Mouse (Mus musculus) urinary bladder, postnatal 25 days (tissue): ENCODE measurements around the gene Sh3bgrl.
"Not testable (repeated sequence)": the region's sequence is repeated elsewhere in the genome, so short reads cannot be mapped to it uniquely, and the experiment has no call there.

Source experiments
- DNase-seq: peaks from one replicate; pipeline ENCODE4 v3.0.0; 2022; ENCODE audit warnings: low spot score

Gene Sh3bgrl

GRCm38 (mm10) chrX:109095245-109096242 lies at the start of gene Sh3bgrl:
TSS of gene Sh3bgrl (plus strand) at chrX:109095365.
- DNase-seq = peak; percentile 43

- no peak for DNase-seq
Observed at GRCm38 (mm10) chrX:109047773-109048172, 47.4 kb upstream of the Sh3bgrl start.

DNA sequence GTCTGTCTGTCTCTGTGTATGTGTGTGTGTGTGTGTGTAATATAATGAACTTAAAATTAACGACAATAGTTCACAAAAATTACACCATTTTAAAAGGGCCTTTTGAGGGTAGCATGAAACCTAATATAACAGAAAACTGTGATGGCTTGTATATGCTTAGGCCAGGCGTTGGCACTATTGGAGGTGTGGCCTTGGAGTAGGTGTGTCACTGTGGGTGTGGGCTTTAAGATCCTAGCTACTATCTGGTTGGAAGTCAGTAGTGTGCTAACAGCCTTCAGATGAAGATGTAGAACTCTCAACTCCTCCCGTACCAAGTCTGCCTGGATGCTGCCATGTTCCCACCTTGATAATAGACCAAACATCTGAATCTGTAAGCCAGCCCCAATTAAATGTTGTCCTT lies 23.4 kb upstream of the Sh3bgrl start:
- DNase-seq = no peak

GRCm38 (mm10) chrX:109075716-109076115 lies 19.4 kb upstream of the Sh3bgrl start:
- no peak for DNase-seq

DNA sequence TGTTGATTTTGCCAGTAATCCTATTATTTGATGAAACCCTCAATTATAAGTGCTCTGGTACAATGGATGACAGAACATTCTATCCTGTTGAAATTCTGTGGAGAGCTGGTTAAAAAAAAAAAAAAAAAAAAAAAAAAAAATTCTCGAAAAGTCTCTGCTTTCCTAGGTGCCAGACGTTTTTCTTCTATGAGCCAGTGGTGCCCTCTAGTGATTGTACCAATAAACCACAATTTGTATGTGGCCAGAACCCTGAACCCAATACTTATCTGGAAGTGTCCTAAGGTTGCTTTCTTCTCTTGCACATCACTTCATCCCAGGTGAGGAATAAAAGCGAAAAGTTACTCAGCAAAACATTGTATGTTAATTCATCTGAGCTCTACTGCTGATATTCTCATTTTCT lies 18.8 kb upstream of the Sh3bgrl start:
- no peak for DNase-seq

DNA sequence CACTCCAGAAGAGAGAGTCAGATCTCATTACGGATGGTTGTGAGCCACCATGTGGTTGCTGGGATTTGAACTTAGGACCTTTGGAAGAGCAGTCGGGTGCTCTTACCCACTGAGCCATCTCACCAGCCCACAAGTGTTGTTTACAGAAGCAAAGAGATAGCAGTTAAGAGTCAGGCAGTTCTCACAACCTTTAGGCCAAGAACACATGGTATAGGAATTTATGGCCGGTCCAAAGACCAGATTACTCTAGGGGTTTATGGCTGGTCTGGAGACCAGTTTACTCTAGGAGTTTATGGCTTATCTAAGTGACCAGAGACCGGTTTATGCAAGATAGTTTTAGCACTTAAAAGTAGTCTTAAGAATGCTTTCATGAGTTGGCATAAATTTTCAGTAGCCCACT lies 15.8 kb upstream of the Sh3bgrl start:
- not testable (repeated sequence) for DNase-seq

DNA sequence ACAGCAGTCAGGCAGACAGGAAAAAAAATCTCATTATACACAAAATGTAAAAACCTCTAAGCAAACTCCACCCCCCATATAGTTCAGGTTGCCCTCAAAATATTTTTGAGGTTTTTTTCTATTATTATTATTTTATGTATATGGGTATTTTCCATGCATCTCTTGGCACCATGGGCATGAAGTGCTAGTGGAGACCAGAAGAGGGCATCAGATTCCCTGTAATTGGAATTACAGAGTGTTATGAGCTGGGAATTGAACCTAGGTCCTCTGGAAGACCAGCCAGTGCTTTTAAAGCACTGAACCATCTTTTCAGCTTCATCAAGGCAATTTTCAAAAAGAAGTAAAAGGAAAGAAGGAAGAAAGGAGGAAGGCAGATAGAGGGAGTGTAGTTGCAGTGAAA lies 8.1 kb upstream of the Sh3bgrl start:
- no peak for DNase-seq

DNA sequence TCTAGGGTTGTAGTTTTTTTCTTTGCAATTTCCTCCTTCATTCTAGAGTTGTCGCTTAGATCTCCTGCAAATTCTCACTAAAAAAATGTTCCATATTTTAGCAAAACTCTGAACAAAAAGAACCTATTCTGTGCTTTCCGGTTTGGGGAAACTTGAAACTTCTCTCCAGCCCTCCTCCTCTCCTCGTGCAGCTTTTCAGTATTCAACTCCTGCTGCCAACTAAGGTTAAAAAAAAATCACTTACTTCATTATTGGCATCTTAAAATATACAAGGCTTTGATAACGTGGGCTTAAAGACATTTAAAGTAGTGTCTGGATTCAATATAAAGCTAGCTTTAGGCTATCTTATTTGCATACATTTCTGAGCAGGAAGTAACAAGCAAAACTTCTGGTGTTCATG lies 365 bp upstream of the Sh3bgrl start:
- no peak for DNase-seq

- DNase-seq = no peak
Observed at GRCm38 (mm10) chrX:109098511-109098910, 3.3 kb downstream of the Sh3bgrl start.

DNA sequence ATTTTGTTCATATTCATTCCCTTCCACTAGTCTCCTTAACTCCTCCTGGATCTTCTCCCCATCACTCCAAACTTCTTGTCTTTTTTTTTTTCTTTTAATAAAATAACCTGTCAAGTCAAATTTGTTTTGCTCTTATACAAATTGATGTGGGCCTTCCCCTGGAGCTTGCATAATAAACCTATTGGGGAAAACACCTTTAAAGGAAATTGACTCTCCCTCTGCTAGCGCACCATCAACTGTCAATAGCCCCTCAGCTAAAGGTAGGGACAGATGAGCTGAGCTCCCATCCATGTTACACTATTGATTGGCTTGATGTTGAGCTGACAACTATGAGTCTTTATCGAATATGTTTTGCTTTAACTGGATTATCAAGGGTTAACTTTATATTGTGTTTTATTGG lies 5.3 kb downstream of the Sh3bgrl start:
- no peak for DNase-seq

DNA sequence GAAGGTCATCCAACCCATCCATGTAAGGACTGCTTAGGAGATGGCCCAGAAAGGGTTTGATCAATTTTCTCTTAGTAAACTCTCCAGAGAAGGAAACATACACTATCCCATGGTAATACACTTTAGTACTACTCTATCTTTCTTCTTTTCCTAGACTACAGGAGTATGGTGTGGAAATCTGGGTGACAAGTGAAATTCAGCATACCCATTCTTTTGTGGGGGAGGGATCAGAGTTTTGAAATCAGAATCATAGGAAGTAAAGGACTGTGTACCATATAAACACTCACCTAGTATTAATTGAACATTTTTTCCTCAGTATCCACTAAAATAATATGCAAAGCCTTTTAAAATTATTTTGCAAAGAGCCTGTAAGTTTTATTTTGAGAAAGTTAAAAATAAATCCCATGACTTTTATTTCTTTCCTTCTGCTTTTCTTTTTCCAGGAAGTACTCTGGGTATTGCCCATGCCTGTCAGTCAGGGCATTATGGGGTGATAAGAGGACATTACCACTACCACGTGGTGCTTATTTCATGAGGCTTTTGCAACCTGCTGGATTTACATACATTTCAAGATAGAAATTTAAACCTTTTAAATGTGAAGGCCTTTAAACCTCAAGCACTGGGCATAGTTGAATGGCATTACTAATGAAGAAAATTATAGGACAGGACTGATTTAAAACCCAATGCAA lies 13.1 kb downstream of the Sh3bgrl start:
- DNase-seq = no peak

GRCm38 (mm10) chrX:109112885-109113284 lies 17.7 kb downstream of the Sh3bgrl start:
- no peak for DNase-seq

GRCm38 (mm10) chrX:109113401-109114280 lies 18.5 kb downstream of the Sh3bgrl start:
- no peak for DNase-seq

GRCm38 (mm10) chrX:109119829-109120826 lies 25.0 kb downstream of the Sh3bgrl start:
- no peak for DNase-seq

DNA sequence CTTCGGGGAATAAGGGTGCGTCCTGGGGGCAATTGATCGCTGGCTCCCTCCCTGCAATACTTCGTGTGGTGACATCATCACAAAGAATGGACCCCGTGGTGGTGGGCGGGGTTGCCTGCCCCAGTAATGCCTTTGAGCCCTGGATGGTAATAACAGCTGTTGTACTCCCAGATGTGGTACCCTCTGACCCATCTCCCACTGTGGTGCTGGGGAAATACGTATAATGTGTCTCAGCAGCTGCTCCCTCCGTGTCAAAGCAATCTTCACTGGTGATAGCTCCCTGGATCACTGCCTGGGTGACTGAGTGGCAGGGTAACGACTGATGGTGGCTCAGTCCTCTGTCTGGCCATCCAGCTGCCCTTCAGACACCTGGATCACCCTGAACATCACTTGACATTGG lies 26.0 kb downstream of the Sh3bgrl start:
- no peak for DNase-seq

- no peak for DNase-seq
Observed at GRCm38 (mm10) chrX:109122670-109123069, 27.5 kb downstream of the Sh3bgrl start.

GRCm38 (mm10) chrX:109123762-109124161 lies 28.6 kb downstream of the Sh3bgrl start:
- no peak for DNase-seq

- no peak for DNase-seq
Observed at GRCm38 (mm10) chrX:109126847-109127246, 31.7 kb downstream of the Sh3bgrl start.

DNA sequence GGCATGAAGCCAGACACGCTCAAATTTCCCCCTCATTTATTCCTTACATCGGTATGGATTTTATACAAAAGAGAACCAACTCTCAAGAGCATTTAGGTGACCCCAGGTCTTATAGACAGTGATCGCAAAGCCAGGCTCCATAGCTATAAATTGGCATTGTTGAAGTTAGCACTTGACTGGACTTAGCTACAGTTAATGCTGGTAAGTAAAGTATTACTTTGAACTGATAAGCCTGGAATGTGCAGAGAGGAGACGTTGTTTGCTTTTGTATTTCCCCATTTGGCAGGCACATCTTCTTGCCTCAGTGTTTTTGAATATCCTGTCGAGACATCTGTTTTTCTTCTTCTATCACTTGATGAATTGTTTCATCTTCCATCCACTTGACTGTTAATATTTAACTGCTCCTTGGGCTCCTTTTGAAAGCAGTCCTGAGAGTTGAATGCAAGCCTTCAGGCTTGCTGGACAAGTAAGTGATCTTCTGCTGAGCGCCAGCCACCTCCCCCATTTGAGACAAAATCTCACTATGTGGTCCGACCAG lies 32.5 kb downstream of the Sh3bgrl start:
- DNase-seq = no peak

DNA sequence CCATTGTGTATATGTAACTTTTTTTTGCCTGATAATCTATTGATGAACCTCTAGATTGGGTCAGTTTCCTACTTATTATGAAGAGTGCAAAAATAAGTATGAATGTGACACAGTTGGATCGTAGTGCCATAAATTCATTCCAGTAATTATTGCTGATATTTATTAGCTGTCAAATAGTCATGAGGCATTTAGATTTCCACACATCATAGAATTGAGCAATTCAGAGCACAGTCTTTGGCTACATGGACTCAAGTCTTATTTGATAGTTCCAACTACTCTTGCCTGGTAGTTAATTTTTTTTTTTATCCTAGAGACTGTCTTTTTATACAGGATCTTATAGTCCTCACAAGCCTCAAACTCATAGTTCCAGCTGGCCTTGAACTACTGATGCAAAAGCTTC lies 34.9 kb downstream of the Sh3bgrl start:
- DNase-seq = no peak

- no peak for DNase-seq
Observed at GRCm38 (mm10) chrX:109131834-109132233, 36.7 kb downstream of the Sh3bgrl start.
